Mouse (Mus musculus): ENCODE measurements around the gene Mxd1. TPM values are rescaled to one million over a fixed set of nuclear protein-coding genes. Genes with fewer than 3 reads are reported as not detected.

Gene Mxd1
- polyA plus RNA-seq, 1 experiment from 2014 or later, result 22.0 TPM

DNA sequence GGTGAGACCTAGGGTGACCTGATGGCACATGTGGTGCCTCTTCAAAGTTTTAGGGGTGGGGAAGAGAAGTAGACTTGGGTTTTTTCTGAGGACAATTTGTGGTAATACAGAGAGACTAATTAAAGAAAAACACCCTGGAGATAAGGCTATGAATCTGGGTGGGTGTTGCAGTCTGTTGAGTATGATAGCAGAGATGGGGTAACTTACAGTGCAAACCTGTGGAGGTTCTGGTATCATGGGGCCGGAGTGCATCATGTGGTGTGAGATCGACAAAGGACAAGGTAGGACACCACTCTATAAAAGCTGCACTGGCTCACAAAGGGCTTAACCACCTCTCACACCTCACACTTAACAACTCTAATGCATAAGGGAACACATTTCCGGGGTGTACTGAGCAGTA is 20.7 kb upstream of the Mxd1 start:
- no peaks in the 10 kb centered on the region for H3K4me1 ChIP-seq (ENCODE audit: insufficient read depth)
- TF ChIP-seq EP300 (IDR thresholded peaks at IDR 0.05; ENCODE audit: low read depth) (no peak; the same call in 1 of the 2 replicates), CTCF (IDR thresholded peaks at IDR 0.05; ENCODE audit: low read depth) (no peak)
- H3K4me2 ChIP-seq (ENCODE audit: low read depth, low read length), result no peak overlapping the region
- no peak overlapping the region for H3K27ac ChIP-seq (ENCODE audit: low read depth)
- no peak overlapping the region for H3K9ac ChIP-seq (replicated peaks)
- 69% methylated on average over 3 of the region's 3 CpGs for WGBS (ENCODE audit: insufficient replicate concordance)
- ATAC-seq, result no peak
- H3K9me3 ChIP-seq (ENCODE audit: low read length), result no peaks in the 10 kb centered on the region
- DNase-seq, result no peak
- no peaks in the 10 kb centered on the region for H3K27me3 ChIP-seq (ENCODE audit: insufficient read depth, low read length)
- H3K36me3 ChIP-seq (replicated peaks; ENCODE audit: insufficient read depth, low read length), result peaks cover 10% of the 10 kb centered on the region; the same call in 1 of the 2 replicates
- no peak overlapping the region for H3K4me3 ChIP-seq (ENCODE audit: low read depth, low read length)

- 72% methylated on average over 1 of the region's 1 CpGs for WGBS (ENCODE audit: insufficient replicate concordance)
- Histone ChIP-seq H3K4me1 (ENCODE audit: insufficient read depth) (peaks cover 8% of the 10 kb centered on the region), H3K9me3 (ENCODE audit: low read length) (no peaks in the 10 kb centered on the region), H3K4me2 (ENCODE audit: low read depth, low read length) (no peak overlapping the region), H3K27ac (ENCODE audit: low read depth) (no peak overlapping the region), H3K9ac (replicated peaks) (no peak overlapping the region), H3K36me3 (replicated peaks; ENCODE audit: insufficient read depth, low read length) (peaks cover 13% of the 10 kb centered on the region), H3K27me3 (ENCODE audit: insufficient read depth, low read length) (no peaks in the 10 kb centered on the region), H3K4me3 (ENCODE audit: low read depth, low read length) (no peak overlapping the region)
- TF ChIP-seq EP300 (IDR thresholded peaks at IDR 0.05; ENCODE audit: low read depth) (no peak), CTCF (IDR thresholded peaks at IDR 0.05; ENCODE audit: low read depth) (no peak)
- ATAC-seq (no peak), DNase-seq (no peak)
These were observed 18.0 kb upstream of the Mxd1 start for GRCm38 (mm10) chr6:86686971-86687370.

DNA sequence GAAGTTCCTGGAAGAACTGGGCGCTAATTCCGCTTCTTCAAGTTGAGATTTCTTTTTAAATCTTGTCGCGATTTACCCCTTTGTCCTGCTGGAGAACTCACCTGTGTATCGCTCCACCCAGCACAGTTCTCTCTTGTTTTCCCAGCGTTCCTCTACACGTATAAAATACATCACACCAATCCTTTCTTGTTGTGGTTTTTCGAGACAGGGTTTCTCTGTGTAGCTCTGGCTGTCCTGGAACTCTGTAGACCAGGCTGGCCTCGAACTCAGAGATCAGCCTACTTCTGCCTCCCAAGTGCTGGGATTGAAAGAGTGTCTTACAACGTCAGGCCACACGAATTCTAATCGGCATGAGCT is 15.7 kb upstream of the Mxd1 start:
- ATAC-seq, result peak; percentile 11
- peak overlapping the region; percentile 92 for H3K4me2 ChIP-seq (ENCODE audit: low read depth, low read length)
- peak overlapping the region; percentile 93 for H3K27ac ChIP-seq (ENCODE audit: low read depth)
- H3K4me3 ChIP-seq (ENCODE audit: low read depth, low read length), result peak overlapping the region; percentile 83
- H3K36me3 ChIP-seq (replicated peaks; ENCODE audit: insufficient read depth, low read length), result peaks cover 22% of the 10 kb centered on the region
- WGBS (ENCODE audit: insufficient replicate concordance), result 38% methylated on average over 12 of the region's 12 CpGs
- H3K9me3 ChIP-seq (ENCODE audit: low read length), result no peaks in the 10 kb centered on the region
- H3K27me3 ChIP-seq (ENCODE audit: insufficient read depth, low read length), result no peaks in the 10 kb centered on the region
- peak overlapping the region; percentile 94 for H3K9ac ChIP-seq (replicated peaks)
- peaks cover 8% of the 10 kb centered on the region for H3K4me1 ChIP-seq (ENCODE audit: insufficient read depth)
- TF ChIP-seq CTCF (IDR thresholded peaks at IDR 0.05; ENCODE audit: low read depth) (no peak), EP300 (IDR thresholded peaks at IDR 0.05; ENCODE audit: low read depth) (no peak)
- no peak for DNase-seq

- peak within 1 kb of the TSS; percentile 92 for H3K4me2 ChIP-seq (ENCODE audit: low read depth, low read length)
- peaks cover 27% of the 10 kb centered on the region for H3K36me3 ChIP-seq (replicated peaks; ENCODE audit: insufficient read depth, low read length)
- DNase-seq (peak; percentile 95), ATAC-seq (peak; percentile 99)
- no peaks in the 10 kb centered on the region for H3K27me3 ChIP-seq (ENCODE audit: insufficient read depth, low read length)
- H3K4me1 ChIP-seq (ENCODE audit: insufficient read depth), result peaks cover 8% of the 10 kb centered on the region
- H3K9ac ChIP-seq (replicated peaks), result peak within 1 kb of the TSS; percentile 94
- H3K27ac ChIP-seq (ENCODE audit: low read depth), result peak within 1 kb of the TSS; percentile 93
- TF ChIP-seq EP300 (IDR thresholded peaks at IDR 0.05; ENCODE audit: low read depth), result peak; percentile 68
- TF ChIP-seq CTCF (IDR thresholded peaks at IDR 0.05; ENCODE audit: low read depth), result no peak
- WGBS (ENCODE audit: insufficient replicate concordance), result 2% methylated on average over 36 of the region's 36 CpGs
- peak within 1 kb of the TSS; percentile 83 for H3K4me3 ChIP-seq (ENCODE audit: low read depth, low read length)
- H3K9me3 ChIP-seq (ENCODE audit: low read length), result no peaks in the 10 kb centered on the region
These were observed 15.1 kb upstream of the Mxd1 start, which contains the start of gene Snrnp27 for GRCm38 (mm10) chr6:86683872-86684654. Snrnp27 (minus strand) TSS chr6:86684522.

DNA sequence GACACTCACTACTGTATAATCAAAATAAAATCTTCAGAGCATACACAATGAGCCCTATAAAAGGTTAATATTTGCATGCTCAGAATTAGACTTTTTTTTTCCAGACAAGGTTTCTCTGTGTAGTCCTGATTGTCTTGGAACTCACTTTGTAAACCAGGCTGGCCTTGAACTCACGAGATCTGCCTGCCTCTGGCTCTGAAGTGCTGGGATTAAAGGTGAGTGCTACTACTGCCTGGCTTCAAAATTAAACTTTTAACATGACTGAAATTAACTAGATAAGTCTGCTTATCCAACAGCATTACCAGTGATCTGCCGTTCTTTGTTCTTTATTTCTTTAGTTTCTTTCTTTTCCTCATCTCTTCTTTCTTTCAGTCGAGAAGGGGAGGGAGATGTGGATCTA is 12.3 kb upstream of the Mxd1 start:
- 81% methylated on average over 3 of the region's 3 CpGs for WGBS (ENCODE audit: insufficient replicate concordance)
- no peak overlapping the region for H3K4me2 ChIP-seq (ENCODE audit: low read depth, low read length)
- no peak overlapping the region for H3K9ac ChIP-seq (replicated peaks)
- peaks cover 8% of the 10 kb centered on the region for H3K4me1 ChIP-seq (ENCODE audit: insufficient read depth)
- H3K27ac ChIP-seq (ENCODE audit: low read depth), result no peak overlapping the region
- DNase-seq, result no peak
- H3K27me3 ChIP-seq (ENCODE audit: insufficient read depth, low read length), result no peaks in the 10 kb centered on the region
- no peak for ATAC-seq
- TF ChIP-seq EP300 (IDR thresholded peaks at IDR 0.05; ENCODE audit: low read depth) (no peak), CTCF (IDR thresholded peaks at IDR 0.05; ENCODE audit: low read depth) (no peak)
- H3K4me3 ChIP-seq (ENCODE audit: low read depth, low read length), result no peak overlapping the region
- peaks cover 52% of the 10 kb centered on the region for H3K36me3 ChIP-seq (replicated peaks; ENCODE audit: insufficient read depth, low read length)
- no peaks in the 10 kb centered on the region for H3K9me3 ChIP-seq (ENCODE audit: low read length)

DNA sequence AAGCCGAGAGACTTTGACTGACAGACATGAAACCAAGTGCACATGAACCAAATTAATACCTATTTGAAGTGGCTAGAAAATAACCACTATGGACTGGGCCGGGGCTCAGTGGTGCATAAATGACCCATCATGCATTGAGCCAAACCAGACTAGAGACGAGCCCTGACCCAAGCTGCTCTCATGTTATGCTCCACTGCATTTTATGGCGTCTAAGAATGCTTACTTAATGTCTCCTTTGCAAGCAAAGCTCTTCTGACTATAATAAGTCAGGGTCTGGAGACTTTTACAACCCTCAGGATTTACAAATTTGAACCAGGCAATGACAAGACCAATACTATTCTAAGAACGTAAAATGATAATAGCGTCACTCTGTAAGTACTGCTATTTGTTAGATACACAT is 9.4 kb upstream of the Mxd1 start:
- H3K4me1 ChIP-seq (ENCODE audit: insufficient read depth), result peaks cover 4% of the 10 kb centered on the region
- H3K4me3 ChIP-seq (ENCODE audit: low read depth, low read length), result no peak overlapping the region
- no peak for ATAC-seq
- no peaks in the 10 kb centered on the region for H3K27me3 ChIP-seq (ENCODE audit: insufficient read depth, low read length)
- DNase-seq, result no peak
- no peaks in the 10 kb centered on the region for H3K9me3 ChIP-seq (ENCODE audit: low read length)
- 83% methylated on average over 6 of the region's 6 CpGs for WGBS (ENCODE audit: insufficient replicate concordance)
- no peak for TF ChIP-seq CTCF (IDR thresholded peaks at IDR 0.05; ENCODE audit: low read depth)
- no peak overlapping the region for H3K9ac ChIP-seq (replicated peaks)
- peaks cover 74% of the 10 kb centered on the region for H3K36me3 ChIP-seq (replicated peaks; ENCODE audit: insufficient read depth, low read length)
- H3K27ac ChIP-seq (ENCODE audit: low read depth), result no peak overlapping the region
- no peak overlapping the region for H3K4me2 ChIP-seq (ENCODE audit: low read depth, low read length)
